Mouse (Mus musculus) stomach, embryonic 16.5 days (tissue): ENCODE data around the gene Kdm6b. TPM values are rescaled to one million over a fixed set of nuclear protein-coding genes. Genes with fewer than 3 reads are reported as not detected.

Experiments used
- ATAC-seq: fragments of 200-750 bp; cut with Nextera tagmentation; 2 replicates; pipeline ENCODE4 v1.8.0; 2017; ENCODE audit warnings: moderate number of reproducible peaks, moderate TSS enrichment; ENCODE audit not compliant: insufficient read depth, low FRiP score
- H3K27ac ChIP-seq: fragments of 300-500 bp; sonication (generic); 2 replicates; pipeline ENCODE4 v1.5.1; 2014; ENCODE audit warnings: low read length
- H3K27me3 ChIP-seq: fragments of 300-500 bp; sonication (generic); 2 replicates; pipeline ENCODE4 v1.6.1; 2014; ENCODE audit warnings: low read length, control low read depth, mixed read lengths; ENCODE audit not compliant: control insufficient read depth, insufficient read depth
- H3K36me3 ChIP-seq: fragments of 300-500 bp; sonication (generic); 2 replicates; pipeline ENCODE4 v1.6.1; 2014; ENCODE audit warnings: low read length; ENCODE audit not compliant: control insufficient read depth, insufficient read depth
- H3K4me1 ChIP-seq: fragments of 300-500 bp; sonication (generic); 2 replicates; pipeline ENCODE4 v1.6.1; 2014; ENCODE audit warnings: low read length, control low read depth, mixed read lengths; ENCODE audit not compliant: control insufficient read depth, insufficient read depth
- H3K4me2 ChIP-seq: fragments of 300-500 bp; sonication (generic); 2 replicates; pipeline ENCODE4 v1.6.1; 2014; ENCODE audit warnings: low read depth, low read length, mixed read lengths
- H3K4me3 ChIP-seq: fragments of 300-500 bp; sonication (generic); replicated peaks from 2 replicates; pipeline ENCODE4 v1.5.1; 2014; ENCODE audit warnings: mild to moderate bottlenecking, low read length
- H3K9ac ChIP-seq: fragments of 300-500 bp; sonication (generic); 2 replicates; pipeline ENCODE4 v1.6.1; 2014; ENCODE audit warnings: low read length
- H3K9me3 ChIP-seq: fragments of 300-500 bp; sonication (generic); replicated peaks from 2 replicates; pipeline ENCODE4 v1.6.1; 2016; ENCODE audit warnings: low read length, control low read depth; ENCODE audit not compliant: control insufficient read depth
- WGBS: fragments of 180-500 bp; shearing (Covaris S2); extraction: QIAGEN DNeasy Blood & Tissue Kit; methylation state at CpG from one replicate; pipeline ENCODE4 v1.1.7; 2014; 5-methylcytosine and 5-hydroxymethylcytosine counted together
- polyA plus RNA-seq: library from polyadenylated mRNA; unstranded; fragments of >200 nt; fragmentation: Nextera tagmentation; extraction: Ambion mirVana; gene quantifications from 2 replicates; pipeline ENCODE4 v1.2.1, GENCODE M21; 2015

Kdm6b gene
- polyA plus RNA-seq, 1 experiment from 2014 or later: 21.2 TPM

- peak overlapping the region; percentile 89 for H3K9ac ChIP-seq
- H3K36me3 ChIP-seq: peaks cover 32% of the 10 kb centered on the region
- WGBS: under 1% methylated on average over 45 of the region's 46 CpGs
- peaks cover 38% of the 10 kb centered on the region for H3K4me1 ChIP-seq
- H3K27ac ChIP-seq: peak overlapping the region; percentile 100
- no peaks in the 10 kb centered on the region for H3K9me3 ChIP-seq
- peak overlapping the region; percentile 72 for H3K4me3 ChIP-seq
- H3K27me3 ChIP-seq: no peaks in the 10 kb centered on the region
- H3K4me2 ChIP-seq: peak overlapping the region; percentile 98
- peak; percentile 69 for ATAC-seq
Observed at GRCm38 (mm10) chr11:69409378-69410044, 4.0 kb downstream of the Kdm6b start.

GRCm38 (mm10) chr11:69408541-69409377, 4.7 kb downstream of the Kdm6b start:
- Histone ChIP-seq H3K9ac (peak overlapping the region; percentile 89), H3K4me2 (peak overlapping the region; percentile 98), H3K27ac (peak overlapping the region; percentile 100), H3K9me3 (no peaks in the 10 kb centered on the region), H3K36me3 (peaks cover 34% of the 10 kb centered on the region), H3K4me1 (peaks cover 30% of the 10 kb centered on the region), H3K27me3 (no peaks in the 10 kb centered on the region), H3K4me3 (peak overlapping the region; percentile 72)
- ATAC-seq: peak; percentile 76
- under 1% methylated on average over 33 of the region's 33 CpGs for WGBS

- Histone ChIP-seq H3K27ac (no peak overlapping the region), H3K27me3 (no peaks in the 10 kb centered on the region), H3K4me1 (peaks cover 19% of the 10 kb centered on the region), H3K36me3 (peaks cover 34% of the 10 kb centered on the region), H3K4me3 (no peak overlapping the region), H3K4me2 (peak overlapping the region; percentile 98; the same call in 1 of the 2 replicates), H3K9ac (no peak overlapping the region), H3K9me3 (no peaks in the 10 kb centered on the region)
- 79% methylated on average over 4 of the region's 4 CpGs for WGBS
- ATAC-seq: no peak
Observed at GRCm38 (mm10) chr11:69407724-69408004, 5.8 kb downstream of the Kdm6b start.

GRCm38 (mm10) chr11:69406867-69407723, 6.4 kb downstream of the Kdm6b start:
- WGBS: 89% methylated on average over 16 of the region's 16 CpGs
- Histone ChIP-seq H3K36me3 (peaks cover 34% of the 10 kb centered on the region), H3K4me2 (no peak overlapping the region)

GRCm38 (mm10) chr11:69406282-69406681, 7.2 kb downstream of the Kdm6b start:
- Histone ChIP-seq H3K4me2 (no peak overlapping the region), H3K36me3 (peaks cover 40% of the 10 kb centered on the region), H3K4me3 (no peak overlapping the region), H3K9me3 (no peaks in the 10 kb centered on the region), H3K27me3 (no peaks in the 10 kb centered on the region), H3K4me1 (peaks cover 11% of the 10 kb centered on the region), H3K9ac (no peak overlapping the region), H3K27ac (no peak overlapping the region)
- ATAC-seq: no peak
- 86% methylated on average over 19 of the region's 19 CpGs for WGBS

More at GRCm38 (mm10) chr11:69406867-69407723, 6.4 kb downstream of the Kdm6b start:
- Histone ChIP-seq H3K9me3 (no peaks in the 10 kb centered on the region), H3K27me3 (no peaks in the 10 kb centered on the region), H3K4me3 (no peak overlapping the region), H3K9ac (no peak overlapping the region), H3K4me1 (peaks cover 14% of the 10 kb centered on the region), H3K27ac (no peak overlapping the region)
- no peak for ATAC-seq

GRCm38 (mm10) chr11:69405397-69406200, 7.9 kb downstream of the Kdm6b start:
- Histone ChIP-seq H3K9ac (no peak overlapping the region), H3K27ac (no peak overlapping the region), H3K4me3 (no peak overlapping the region), H3K36me3 (peaks cover 46% of the 10 kb centered on the region), H3K4me2 (no peak overlapping the region), H3K4me1 (peaks cover 16% of the 10 kb centered on the region), H3K9me3 (no peaks in the 10 kb centered on the region), H3K27me3 (no peaks in the 10 kb centered on the region)
- WGBS: 89% methylated on average over 24 of the region's 24 CpGs
- ATAC-seq: no peak

- 91% methylated on average over 24 of the region's 24 CpGs for WGBS
- H3K9ac ChIP-seq: no peak overlapping the region
- H3K4me1 ChIP-seq: peaks cover 16% of the 10 kb centered on the region
- H3K9me3 ChIP-seq: no peaks in the 10 kb centered on the region
- ATAC-seq: no peak
- H3K4me2 ChIP-seq: no peak overlapping the region
- H3K27ac ChIP-seq: no peak overlapping the region
- H3K4me3 ChIP-seq: no peak overlapping the region
- H3K27me3 ChIP-seq: no peaks in the 10 kb centered on the region
- H3K36me3 ChIP-seq: peaks cover 53% of the 10 kb centered on the region
Observed at GRCm38 (mm10) chr11:69404595-69405396, 8.7 kb downstream of the Kdm6b start.
